Mouse (Mus musculus): ENCODE measurements at regions not wholly inside any gene's neighbourhood (a gene's known extent, or its start where the extent isn't known, plus 50 kb on each side); places are given as distances from the start of the nearest gene placed in this dataset.

GRCm38 (mm10) chr6:51057229-51057628 lies 375.2 kb upstream of the Nfe2l3 start:
- TF ChIP-seq CTCF (IDR thresholded peaks at IDR 0.05; ENCODE audit: low read depth) (no peak), EP300 (IDR thresholded peaks at IDR 0.05; ENCODE audit: low read depth) (no peak)

Data from liver, embryonic 14.5 days (tissue).